Mouse (Mus musculus) neural tube, embryonic 12.5 days (tissue): ENCODE data around the gene Rab20. TPM values are rescaled to one million over a fixed set of nuclear protein-coding genes. Genes with fewer than 3 reads are reported as not detected.
A peak's percentile ranks its signal among the peaks of the same experiment; 100 is the strongest.
"Not testable (repeated sequence)": the region's sequence is repeated elsewhere in the genome, so short reads cannot be mapped to it uniquely, and the experiment has no call there.

ENCODE experiments used
- ATAC-seq: fragments of 200-750 bp; cut with Nextera tagmentation; 2 replicates; pipeline ENCODE4 v1.8.0; 2017; ENCODE audit warnings: low read depth, mild to moderate bottlenecking, moderate TSS enrichment, moderate library complexity; ENCODE audit not compliant: low FRiP score
- H3K27ac ChIP-seq: fragments of 300-500 bp; sonication (generic); 2 replicates; pipeline ENCODE4 v1.5.1; 2016
- H3K27me3 ChIP-seq: fragments of 300-500 bp; sonication (generic); replicated peaks from 2 replicates; pipeline ENCODE4 v1.6.1; 2016; ENCODE audit warnings: mild to moderate bottlenecking
- H3K36me3 ChIP-seq: fragments of 300-500 bp; sonication (generic); 2 replicates; pipeline ENCODE4 v1.6.1; 2016; ENCODE audit warnings: mild to moderate bottlenecking
- H3K4me1 ChIP-seq: fragments of 300-500 bp; sonication (generic); 2 replicates; pipeline ENCODE4 v1.6.1; 2016
- H3K4me2 ChIP-seq: fragments of 300-500 bp; sonication (generic); replicated peaks from 2 replicates; pipeline ENCODE4 v1.6.1; 2016; ENCODE audit warnings: mild to moderate bottlenecking
- H3K4me3 ChIP-seq: fragments of 300-500 bp; sonication (generic); 2 replicates; pipeline ENCODE4 v1.5.1; 2016
- H3K9ac ChIP-seq: fragments of 300-500 bp; sonication (generic); 2 replicates; pipeline ENCODE4 v1.6.1; 2016; ENCODE audit warnings: mild to moderate bottlenecking
- H3K9me3 ChIP-seq: fragments of 300-500 bp; sonication (generic); 2 replicates; pipeline ENCODE4 v1.6.1; 2016; ENCODE audit warnings: mild to moderate bottlenecking
- WGBS: fragments of 180-500 bp; shearing (Covaris S2); methylation state at CpG from one replicate; pipeline ENCODE4 v1.1.7; 2016; 5-methylcytosine and 5-hydroxymethylcytosine counted together
- polyA plus RNA-seq: library from polyadenylated mRNA; unstranded; fragments of >200 nt; fragmentation: Nextera tagmentation; extraction: Ambion mirVana; gene quantifications from 2 replicates; pipeline ENCODE4 v1.2.1, GENCODE M21; 2016

Rab20 gene
- polyA plus RNA-seq, 1 experiment from 2014 or later: 0.85 TPM

GRCm38 (mm10) chr8:11503476-11504232 is 25.1 kb upstream of the Rab20 start:
- Histone ChIP-seq H3K4me3 (no peak overlapping the region), H3K4me1 (peaks cover 2% of the 10 kb centered on the region; the same call in 1 of the 2 replicates), H3K27me3 (no peaks in the 10 kb centered on the region), H3K9me3 (no peaks in the 10 kb centered on the region), H3K36me3 (peaks cover 62% of the 10 kb centered on the region), H3K9ac (no peak overlapping the region), H3K27ac (no peak overlapping the region), H3K4me2 (no peak overlapping the region)
- ATAC-seq: no peak
- 90% methylated on average over 13 of the region's 13 CpGs for WGBS

GRCm38 (mm10) chr8:11498786-11499485 is 20.4 kb upstream of the Rab20 start:
- no peaks in the 10 kb centered on the region for H3K9me3 ChIP-seq

GRCm38 (mm10) chr8:11498281-11498680 is 19.8 kb upstream of the Rab20 start:
- H3K9me3 ChIP-seq: no peaks in the 10 kb centered on the region
- ATAC-seq: no peak
- H3K4me3 ChIP-seq: peak overlapping the region; percentile 71
- peak overlapping the region; percentile 66 for H3K4me2 ChIP-seq
- no peak overlapping the region for H3K27ac ChIP-seq
- WGBS: 81% methylated on average over 12 of the region's 12 CpGs
- peaks cover 12% of the 10 kb centered on the region; the same call in 1 of the 2 replicates for H3K4me1 ChIP-seq
- H3K9ac ChIP-seq: no peak overlapping the region
- H3K27me3 ChIP-seq: no peaks in the 10 kb centered on the region
- H3K36me3 ChIP-seq: peaks cover 11% of the 10 kb centered on the region

More at GRCm38 (mm10) chr8:11498786-11499485, 20.4 kb upstream of the Rab20 start:
- Histone ChIP-seq H3K9ac (no peak overlapping the region), H3K4me2 (peak overlapping the region; percentile 66; the same call in 1 of the 2 replicates), H3K4me3 (no peak overlapping the region), H3K4me1 (peaks cover 12% of the 10 kb centered on the region; the same call in 1 of the 2 replicates), H3K36me3 (peaks cover 18% of the 10 kb centered on the region), H3K27ac (no peak overlapping the region), H3K27me3 (no peaks in the 10 kb centered on the region)
- WGBS: 90% methylated on average over 4 of the region's 4 CpGs
- no peak for ATAC-seq

DNA sequence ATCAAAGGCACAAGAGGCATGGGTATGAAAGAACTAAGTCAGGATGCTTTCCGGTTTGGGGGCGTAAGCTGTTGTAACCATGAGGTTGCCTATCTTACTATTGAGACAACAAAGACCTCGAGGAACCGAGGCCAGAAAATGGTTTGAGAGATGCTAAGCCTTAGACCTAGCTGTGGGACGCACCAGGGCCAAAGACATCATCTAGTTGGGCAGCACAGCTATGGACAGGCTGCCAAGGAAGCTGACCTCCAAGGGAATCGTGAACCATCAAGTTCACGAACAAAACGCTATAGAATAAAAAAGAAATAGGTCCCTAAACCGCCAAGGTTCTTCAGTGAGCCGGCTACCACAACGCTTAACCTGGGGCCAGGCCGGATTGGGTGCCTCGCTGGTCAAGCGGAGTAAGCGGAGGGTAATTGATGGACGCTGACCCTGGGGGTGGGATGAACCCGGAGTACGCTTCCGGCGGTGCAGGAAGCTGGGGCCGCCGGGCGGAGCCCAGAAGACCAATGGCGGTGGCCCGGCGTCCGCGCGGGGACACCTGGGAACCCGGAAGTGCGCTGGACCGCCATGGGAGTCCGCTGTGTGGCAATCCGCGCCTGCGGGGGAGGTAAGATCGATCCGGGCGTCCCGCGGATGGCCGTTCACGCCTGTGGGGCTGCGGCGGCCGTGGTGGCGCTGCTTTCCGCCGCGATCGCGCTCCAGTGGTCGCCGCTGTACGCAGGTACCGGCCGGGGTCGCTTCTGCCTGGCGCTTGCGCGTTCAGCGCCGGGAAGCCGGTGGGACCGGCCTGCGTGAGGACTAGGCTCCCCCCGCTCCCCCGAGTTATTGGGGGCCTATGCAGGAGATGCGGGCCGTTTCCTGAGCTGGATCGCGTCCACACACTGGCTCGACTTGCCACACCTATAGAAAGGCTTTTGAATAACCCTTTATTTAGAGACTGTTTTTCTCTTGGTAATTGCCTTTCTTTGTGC is 18.8 kb upstream of the Rab20 start, which contains the start of gene Naxd:
Naxd (plus strand) TSS at position 490 of the 974 bp plus-strand sequence.
- peaks cover 12% of the 10 kb centered on the region; the same call in 1 of the 2 replicates for H3K4me1 ChIP-seq
- 3% methylated on average over 73 of the region's 73 CpGs for WGBS
- peak within 1 kb of the TSS; percentile 69 for H3K9ac ChIP-seq
- peak within 1 kb of the TSS; percentile 71 for H3K4me3 ChIP-seq
- H3K4me2 ChIP-seq: peak within 1 kb of the TSS; percentile 66
- peaks cover 3% of the 10 kb centered on the region; the same call in 1 of the 2 replicates for H3K36me3 ChIP-seq
- H3K9me3 ChIP-seq: no peaks in the 10 kb centered on the region
- peak; percentile 98 for ATAC-seq
- 0 out of 2 replicates have a peak within 1 kb of the TSS, but pooled peaks have one; percentile 5 for H3K27ac ChIP-seq
- H3K27me3 ChIP-seq: no peaks in the 10 kb centered on the region

DNA sequence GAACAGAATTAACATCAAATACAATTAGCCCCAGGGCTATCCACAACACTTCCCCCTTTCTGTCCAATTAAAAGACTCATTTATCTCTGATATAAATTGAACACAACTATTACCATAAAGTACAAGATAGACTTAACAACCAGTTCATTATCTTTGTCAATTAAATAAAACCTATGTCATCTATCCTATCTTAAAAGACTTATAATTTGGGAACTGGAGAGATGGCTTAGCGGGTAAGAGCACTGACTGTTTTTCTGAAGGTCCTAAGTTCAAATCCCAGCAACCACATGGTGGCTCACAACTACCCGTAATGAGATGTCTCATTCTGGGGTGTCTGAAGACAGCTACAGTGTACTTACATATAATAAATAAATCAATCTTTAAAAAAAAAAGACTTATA is 13.8 kb upstream of the Rab20 start:
- 89% methylated on average over 2 of the region's 2 CpGs for WGBS
- H3K27me3 ChIP-seq: not testable (repeated sequence)

GRCm38 (mm10) chr8:11487229-11487628 is 8.7 kb upstream of the Rab20 start:
- no peak overlapping the region for H3K4me2 ChIP-seq
- no peak for ATAC-seq
- peaks cover 4% of the 10 kb centered on the region; the same call in 1 of the 2 replicates for H3K27me3 ChIP-seq
- H3K4me3 ChIP-seq: no peak overlapping the region
- H3K36me3 ChIP-seq: no peaks in the 10 kb centered on the region
- H3K9me3 ChIP-seq: no peaks in the 10 kb centered on the region
- H3K27ac ChIP-seq: no peak overlapping the region
- H3K4me1 ChIP-seq: no peaks in the 10 kb centered on the region
- H3K9ac ChIP-seq: no peak overlapping the region
- WGBS: 78% methylated on average over 4 of the region's 4 CpGs

More for the DNA sequence above, 13.8 kb upstream of the Rab20 start:
- not testable (repeated sequence) for ATAC-seq, H3K9ac ChIP-seq, H3K4me1 ChIP-seq, H3K9me3 ChIP-seq, H3K4me2 ChIP-seq, H3K36me3 ChIP-seq, H3K4me3 ChIP-seq, H3K27ac ChIP-seq

GRCm38 (mm10) chr8:11486142-11486541 is 7.6 kb upstream of the Rab20 start:
- Histone ChIP-seq H3K27me3 (peaks cover 4% of the 10 kb centered on the region; the same call in 1 of the 2 replicates), H3K4me3 (no peak overlapping the region), H3K36me3 (no peaks in the 10 kb centered on the region), H3K9me3 (no peaks in the 10 kb centered on the region), H3K4me2 (no peak overlapping the region), H3K4me1 (no peaks in the 10 kb centered on the region), H3K27ac (no peak overlapping the region), H3K9ac (no peak overlapping the region)
- no peak for ATAC-seq
- 29% methylated on average over 7 of the region's 7 CpGs for WGBS

GRCm38 (mm10) chr8:11482537-11482936 is 4.0 kb upstream of the Rab20 start:
- Histone ChIP-seq H3K4me3 (no peak overlapping the region), H3K4me1 (peaks cover 11% of the 10 kb centered on the region), H3K4me2 (no peak overlapping the region), H3K27me3 (peaks cover 35% of the 10 kb centered on the region), H3K36me3 (no peaks in the 10 kb centered on the region), H3K27ac (no peak overlapping the region), H3K9ac (no peak overlapping the region), H3K9me3 (no peaks in the 10 kb centered on the region)
- WGBS: 75% methylated on average over 3 of the region's 3 CpGs
- ATAC-seq: no peak

GRCm38 (mm10) chr8:11481876-11482275 is 3.4 kb upstream of the Rab20 start:
- 71% methylated on average over 3 of the region's 3 CpGs for WGBS
- H3K27me3 ChIP-seq: peaks cover 42% of the 10 kb centered on the region
- H3K4me3 ChIP-seq: no peak overlapping the region
- no peak overlapping the region for H3K4me2 ChIP-seq
- ATAC-seq: no peak
- H3K27ac ChIP-seq: no peak overlapping the region
- no peak overlapping the region for H3K9ac ChIP-seq
- no peaks in the 10 kb centered on the region for H3K36me3 ChIP-seq
- H3K9me3 ChIP-seq: no peaks in the 10 kb centered on the region
- peaks cover 15% of the 10 kb centered on the region for H3K4me1 ChIP-seq

- no peak for ATAC-seq
- peaks cover 64% of the 10 kb centered on the region for H3K27me3 ChIP-seq
- no peaks in the 10 kb centered on the region for H3K36me3 ChIP-seq
- peaks cover 19% of the 10 kb centered on the region for H3K4me1 ChIP-seq
- no peaks in the 10 kb centered on the region for H3K9me3 ChIP-seq
- H3K4me3 ChIP-seq: no peak overlapping the region
- no peak overlapping the region for H3K27ac ChIP-seq
- 6% methylated on average over 14 of the region's 14 CpGs for WGBS
- H3K4me2 ChIP-seq: no peak overlapping the region
- H3K9ac ChIP-seq: no peak overlapping the region
Measured at GRCm38 (mm10) chr8:11479591-11479990, 1.1 kb upstream of the Rab20 start.

- peak overlapping the region; percentile 44; the same call in 1 of the 2 replicates for H3K4me3 ChIP-seq
- H3K4me2 ChIP-seq: peak overlapping the region; percentile 94
- 2% methylated on average over 23 of the region's 23 CpGs for WGBS
- ATAC-seq: no peak
- H3K27me3 ChIP-seq: peaks cover 70% of the 10 kb centered on the region
- no peak overlapping the region; the same call in 1 of the 2 replicates for H3K9ac ChIP-seq
- H3K4me1 ChIP-seq: peaks cover 19% of the 10 kb centered on the region
- H3K27ac ChIP-seq: no peak overlapping the region
- H3K9me3 ChIP-seq: no peaks in the 10 kb centered on the region
- no peaks in the 10 kb centered on the region for H3K36me3 ChIP-seq
Measured at GRCm38 (mm10) chr8:11478807-11479527, 457 bp upstream of the Rab20 start.
